ENCODE assay signal across 8 mouse cellular contexts in genomic region chr17:74395383-74396065, GRCm38 (mm10). TPM values are rescaled to one million over a fixed set of nuclear protein-coding genes. Genes with fewer than 3 reads are reported as not detected.
A peak's percentile ranks its signal among the peaks of the same experiment; 100 is the strongest.
DNase-seq lines count a peak whose midpoint lies in the region; ATAC-seq lines count a peak whose summit lies in the region.

Gene Slc30a6, plus strand, starts transcription at chr17:74395608.

- peak; percentile 99 for ATAC-seq in hindbrain, embryonic 11.5 days (ENCODE audit: low FRiP score)

- no peaks in the 10 kb centered on the region for H3K27me3 ChIP-seq in hindbrain, embryonic 11.5 days (ENCODE audit: control insufficient read depth, insufficient read depth, low read length)

- no peaks in the 10 kb centered on the region; the same call in 1 of the 2 replicates for H3K4me1 ChIP-seq in hindbrain, embryonic 11.5 days (replicated peaks; ENCODE audit: control insufficient read depth, insufficient read depth, low read length)

- peak within 1 kb of the TSS; percentile 71 for H3K4me3 ChIP-seq in hindbrain, embryonic 11.5 days (ENCODE audit: low read depth, low read length)

- under 1% methylated on average over 41 of the region's 41 CpGs for WGBS in hindbrain, embryonic 11.5 days

- H3K9ac ChIP-seq in hindbrain, embryonic 11.5 days (ENCODE audit: low read depth, low read length) = peak within 1 kb of the TSS; percentile 82

- peak; percentile 95 for DNase-seq in Muller cell, postnatal 12 days (ENCODE audit: inconsistent ontology term)
- DNase-seq in cerebellum, adult 9-11 months = peak; percentile 97
- peak; percentile 95 to 98 for DNase-seq in frontal cortex, adult 2 months (ENCODE audit: extremely low spot score in 1 of 2, low spot score in 1 of 2)
- DNase-seq in hindbrain, embryonic 11.5 days (ENCODE audit: low spot score) = peak; percentile 97
- DNase-seq in layer of hippocampus, postnatal 10 days (ENCODE audit: low spot score in 2 of 2) = peak; percentile 94 to 97
- peak; percentile 98 for DNase-seq in lung, postnatal 10 days
- DNase-seq in ovary, postnatal 36 days (ENCODE audit: low spot score) = peak; percentile 95
- DNase-seq in thymus, postnatal 25 days = peak; percentile 97

- H3K36me3 ChIP-seq in hindbrain, embryonic 11.5 days (ENCODE audit: control insufficient read depth, insufficient read depth, low read length) = no peaks in the 10 kb centered on the region

- no peaks in the 10 kb centered on the region for H3K9me3 ChIP-seq in hindbrain, embryonic 11.5 days (ENCODE audit: control insufficient read depth, low read length)

- peak within 1 kb of the TSS; percentile 74 for H3K27ac ChIP-seq in hindbrain, embryonic 11.5 days (ENCODE audit: low read depth, low read length)

- peak within 1 kb of the TSS; percentile 62 for H3K4me2 ChIP-seq in hindbrain, embryonic 11.5 days (replicated peaks; ENCODE audit: low read depth, low read length)

RNA-seq across cellular contexts. Expression of gene Slc30a6, which starts in this region (rescaled TPM):
- 21.7 and 23.5 TPM in 2 replicates for polyA plus RNA-seq in frontal cortex, adult 2 months (2012; rRNA removed)
- 29.8 and 30.0 TPM in 2 replicates for polyA plus RNA-seq in hindbrain, embryonic 11.5 days (2014; fragmentation: Nextera tagmentation; extraction: Ambion mirVana)
- total RNA-seq in layer of hippocampus, postnatal 10 days (2021) = 10 to 100 TPM; 17.3 to 21.1 TPM

Comparison
In these comparisons a context has a peak if more than half of its experiments do, and no peak if none do; other contexts are left out.
1. Peak in every context shown above with its lines: DNase-seq, ATAC-seq, H3K4me3 ChIP-seq and H3K27ac ChIP-seq.